Mouse (Mus musculus) 3134 (cell line): ENCODE measurements around the gene Unc79.

Source experiments
- DNase-seq: peaks from one replicate; pipeline ENCODE4 v3.0.0-alpha.2; 2011; ENCODE audit warnings: low spot score; ENCODE audit not compliant: insufficient read length; ENCODE audit errors: extremely low read depth

The Unc79 gene

GRCm38 (mm10) chr12:103188223-103188622, 239.6 kb downstream of the Unc79 start:
- no peak for DNase-seq

- DNase-seq = no peak
Measured at GRCm38 (mm10) chr12:103189771-103190170, 241.1 kb downstream of the Unc79 start.

- DNase-seq = no peak
Measured at GRCm38 (mm10) chr12:103192996-103193395, 244.3 kb downstream of the Unc79 start.

- no peak for DNase-seq
Measured at GRCm38 (mm10) chr12:103202592-103203544, 254.2 kb downstream of the Unc79 start.

- DNase-seq = no peak
Measured at GRCm38 (mm10) chr12:103205561-103205960, 256.9 kb downstream of the Unc79 start.

GRCm38 (mm10) chr12:103209581-103209980, 260.9 kb downstream of the Unc79 start:
- DNase-seq = no peak

GRCm38 (mm10) chr12:103211078-103211477, 262.4 kb downstream of the Unc79 start:
- no peak for DNase-seq

- no peak for DNase-seq
Measured at GRCm38 (mm10) chr12:103213591-103213990, 264.9 kb downstream of the Unc79 start.

- DNase-seq = no peak
Measured at GRCm38 (mm10) chr12:103214270-103214669, 265.6 kb downstream of the Unc79 start.

- no peak for DNase-seq
Measured at GRCm38 (mm10) chr12:103214797-103215196, 266.1 kb downstream of the Unc79 start.

GRCm38 (mm10) chr12:103215877-103216610, 267.4 kb downstream of the Unc79 start:
- no peak for DNase-seq

GRCm38 (mm10) chr12:103223671-103224070, 275.0 kb downstream of the Unc79 start:
- DNase-seq = no peak

- no peak for DNase-seq
Measured at GRCm38 (mm10) chr12:103226121-103226520, 277.5 kb downstream of the Unc79 start.

- DNase-seq = no peak
Measured at GRCm38 (mm10) chr12:103229058-103229457, 280.4 kb downstream of the Unc79 start.
